Comparison of ENCODE assay signal across 8 mouse cellular contexts in genomic region chr7:30279536-30279935, GRCm38 (mm10). TPM values are rescaled to one million over a fixed set of nuclear protein-coding genes. Genes with fewer than 3 reads are reported as not detected.
DNase-seq lines count a peak whose midpoint lies in the region; ATAC-seq and TF ChIP-seq lines count a peak whose summit lies in the region.

No protein-coding gene starts in this region.

- 0 out of 2 replicates have a peak, but pooled peaks cover 2% of the 10 kb centered on the region for H3K4me1 ChIP-seq in midbrain, postnatal 0 days (ENCODE audit: insufficient read depth, low read length)

- H3K36me3 ChIP-seq in midbrain, postnatal 0 days (ENCODE audit: insufficient read depth, low read length), result no peaks in the 10 kb centered on the region

- peak overlapping the region; percentile 86 for H3K4me3 ChIP-seq in layer of hippocampus, adult 2 months
- peak overlapping the region; percentile 65 for H3K4me3 ChIP-seq in midbrain, postnatal 0 days (ENCODE audit: low read depth, low read length)

- no peak for DNase-seq in layer of hippocampus, adult 2 months (ENCODE audit: low spot score in 2 of 2)
- no peak for DNase-seq in layer of hippocampus, postnatal 14 days (ENCODE audit: low spot score in 2 of 2)
- DNase-seq in embryo, embryonic 10.5 days (ENCODE audit: low spot score), result peak; percentile 64
- peak; percentile 46 for DNase-seq in hindlimb bud, embryonic 11.5 days (ENCODE audit: extremely low spot score, low read depth, low spot score)
- no peak for DNase-seq in midbrain, postnatal 0 days (ENCODE audit: low spot score)
- no peak for DNase-seq in c-Kit-positive CD71-positive TER-119-positive erythroid progenitor cells, embryonic 14.5 days (ENCODE audit: low spot score)
- no peak for DNase-seq in adrenal gland, adult 2 months
- no peak for DNase-seq in gastrocnemius, postnatal 10 days

- WGBS in midbrain, postnatal 0 days, result under 1% methylated on average over 6 of the region's 6 CpGs

- H3K9ac ChIP-seq in midbrain, postnatal 0 days (replicated peaks; ENCODE audit: low read length, poor library complexity, severe bottlenecking), result no peak overlapping the region

- 0 out of 2 replicates have a peak overlapping the region, but pooled peaks have one; percentile 95 for H3K27ac ChIP-seq in layer of hippocampus, adult 2 months
- no peak overlapping the region for H3K27ac ChIP-seq in midbrain, postnatal 0 days (ENCODE audit: low read depth, low read length)

- H3K27me3 ChIP-seq in midbrain, postnatal 0 days (ENCODE audit: insufficient read depth, low read length), result no peaks in the 10 kb centered on the region

- no peaks in the 10 kb centered on the region for H3K9me3 ChIP-seq in midbrain, postnatal 0 days (ENCODE audit: low read length)

- peak overlapping the region; percentile 91 for H3K4me2 ChIP-seq in midbrain, postnatal 0 days (ENCODE audit: low read depth, low read length, poor library complexity, severe bottlenecking)

- no peak for ATAC-seq in midbrain, postnatal 0 days (ENCODE audit: low FRiP score)

- TF ChIP-seq CTCF in layer of hippocampus, adult 2 months (conservative IDR thresholded peaks at IDR 0.05), result no peak
- TF ChIP-seq CTCF in midbrain, postnatal 0 days (IDR thresholded peaks at IDR 0.05), result no peak

RNA-seq across cellular contexts. Expression of gene Thap8, which starts 0.4 kb away (rescaled TPM):
- under 1 TPM; 0.44 to 0.56 TPM for total RNA-seq in layer of hippocampus, adult 2 months (2021)
- under 1 TPM; 0.35 to 0.67 TPM for total RNA-seq in layer of hippocampus, postnatal 14 days (2021)
- total RNA-seq in midbrain, postnatal 0 days (2014; rRNA removed), result 0.71 TPM in 1 of 2 replicates, not detected in the other
- polyA plus RNA-seq in midbrain, postnatal 0 days (2015; fragmentation: Nextera tagmentation; extraction: Ambion mirVana), result 0.38 and 0.57 TPM in 2 replicates
- total RNA-seq in adrenal gland, adult 2 months (2021), result not detected
- 0.51 and 0.62 TPM in 2 replicates for polyA plus RNA-seq in adrenal gland, adult 2 months (2012; rRNA removed)
- under 1 TPM; 0.32 to 0.38 TPM for total RNA-seq in gastrocnemius, postnatal 10 days (2021)

RNA-seq across cellular contexts. Expression of gene Wdr62, which starts 0.7 kb away (rescaled TPM):
- total RNA-seq in layer of hippocampus, adult 2 months (2021), result 1 to 10 TPM in 1 of 2 experiments, under 1 TPM in 1; 1.00 to 1.4 TPM
- total RNA-seq in layer of hippocampus, postnatal 14 days (2021), result 1 to 10 TPM; 2.7 to 3.0 TPM
- 1.7 and 24.3 TPM in 2 replicates for total RNA-seq in midbrain, postnatal 0 days (2014; rRNA removed)
- polyA plus RNA-seq in midbrain, postnatal 0 days (2015; fragmentation: Nextera tagmentation; extraction: Ambion mirVana), result 3.3 and 4.1 TPM in 2 replicates
- total RNA-seq in adrenal gland, adult 2 months (2021), result 1 to 10 TPM; 4.8 to 6.1 TPM
- polyA plus RNA-seq in adrenal gland, adult 2 months (2012; rRNA removed), result 16.3 and 17.6 TPM in 2 replicates
- total RNA-seq in gastrocnemius, postnatal 10 days (2021), result 1 to 10 TPM; 4.9 to 5.9 TPM

RNA-seq across cellular contexts. Expression of gene Clip3, which starts 12.0 kb away (rescaled TPM):
- 100 to 1,000 TPM; 453 to 474 TPM for total RNA-seq in layer of hippocampus, adult 2 months (2021)
- total RNA-seq in layer of hippocampus, postnatal 14 days (2021), result 100 to 1,000 TPM; 501 to 515 TPM
- 140 and 197 TPM in 2 replicates for total RNA-seq in midbrain, postnatal 0 days (2014; rRNA removed)
- polyA plus RNA-seq in midbrain, postnatal 0 days (2015; fragmentation: Nextera tagmentation; extraction: Ambion mirVana), result 144 and 155 TPM in 2 replicates
- 10 to 100 TPM; 27.9 to 28.7 TPM for total RNA-seq in adrenal gland, adult 2 months (2021)
- polyA plus RNA-seq in adrenal gland, adult 2 months (2012; rRNA removed), result 10.2 and 17.3 TPM in 2 replicates
- 10 to 100 TPM; 22.2 to 26.5 TPM for total RNA-seq in gastrocnemius, postnatal 10 days (2021)

RNA-seq across cellular contexts. Expression of gene Alkbh6, which starts 29.0 kb away (rescaled TPM):
- 10 to 100 TPM; 50.8 to 51.8 TPM for total RNA-seq in layer of hippocampus, adult 2 months (2021)
- total RNA-seq in layer of hippocampus, postnatal 14 days (2021), result 10 to 100 TPM; 41.6 to 45.9 TPM
- 76.1 and 121 TPM in 2 replicates for total RNA-seq in midbrain, postnatal 0 days (2014; rRNA removed)
- polyA plus RNA-seq in midbrain, postnatal 0 days (2015; fragmentation: Nextera tagmentation; extraction: Ambion mirVana), result 129 and 140 TPM in 2 replicates
- total RNA-seq in adrenal gland, adult 2 months (2021), result 10 to 100 TPM; 57.8 to 73.6 TPM
- 276 and 312 TPM in 2 replicates for polyA plus RNA-seq in adrenal gland, adult 2 months (2012; rRNA removed)
- 10 to 100 TPM; 18.3 to 18.6 TPM for total RNA-seq in gastrocnemius, postnatal 10 days (2021)

RNA-seq across cellular contexts. Expression of gene Syne4, which starts 35.1 kb away (rescaled TPM):
- 10 to 100 TPM in 1 of 2 experiments, 1 to 10 TPM in 1; 9.4 to 14.2 TPM for total RNA-seq in layer of hippocampus, adult 2 months (2021)
- 1 to 10 TPM; 4.2 to 5.8 TPM for total RNA-seq in layer of hippocampus, postnatal 14 days (2021)
- total RNA-seq in midbrain, postnatal 0 days (2014; rRNA removed), result 7.3 and 14.1 TPM in 2 replicates
- polyA plus RNA-seq in midbrain, postnatal 0 days (2015; fragmentation: Nextera tagmentation; extraction: Ambion mirVana), result 11.7 and 13.6 TPM in 2 replicates
- total RNA-seq in adrenal gland, adult 2 months (2021), result 10 to 100 TPM; 18.8 to 34.5 TPM
- polyA plus RNA-seq in adrenal gland, adult 2 months (2012; rRNA removed), result 51.8 and 59.1 TPM in 2 replicates
- 1 to 10 TPM; 1.8 TPM for total RNA-seq in gastrocnemius, postnatal 10 days (2021)

Comparison
In these comparisons a context has a peak if more than half of its experiments do, and no peak if none do; other contexts are left out.
1. DNase-seq: peak in embryo, embryonic 10.5 days (single experiment) and hindlimb bud, embryonic 11.5 days (single experiment); none in layer of hippocampus, adult 2 months (0 of 2), layer of hippocampus, postnatal 14 days (0 of 2), midbrain, postnatal 0 days (single experiment), c-Kit-positive CD71-positive TER-119-positive erythroid progenitor cells, embryonic 14.5 days (single experiment), adrenal gland, adult 2 months (single experiment) and gastrocnemius, postnatal 10 days (single experiment).